Mouse (Mus musculus): Measurements from ENCODE around the gene Cadm2. TPM values are rescaled to one million over a fixed set of nuclear protein-coding genes. Genes with fewer than 3 reads are reported as not detected.

Gene Cadm2
- polyA plus RNA-seq, 1 experiment: 0.27 TPM

DNA sequence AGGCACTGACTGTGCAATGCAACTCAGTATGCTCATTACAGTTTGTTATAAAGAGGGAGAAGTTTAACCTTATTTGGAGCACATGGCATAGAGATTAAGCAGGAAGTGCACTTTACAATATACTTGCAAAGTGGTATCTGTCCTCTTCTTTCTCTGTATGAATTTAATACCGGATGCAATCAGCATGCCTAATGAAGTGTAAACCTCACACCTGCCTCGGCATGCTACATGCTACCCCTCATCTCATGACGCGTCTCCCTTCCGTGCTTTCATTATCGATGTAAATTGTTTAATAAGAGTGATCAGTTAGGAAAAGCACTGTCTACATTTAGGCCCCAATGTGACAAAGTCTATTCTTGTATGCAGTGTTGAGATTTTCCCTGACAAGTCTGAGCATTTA is 633.0 kb downstream of the Cadm2 start:
- Histone ChIP-seq H3K27me3 (ENCODE audit: control insufficient read depth, insufficient read depth, low read length) (no peaks in the 10 kb centered on the region), H3K4me1 (ENCODE audit: control insufficient read depth, insufficient read depth, insufficient read length) (no peaks in the 10 kb centered on the region), H3K4me3 (ENCODE audit: extremely low read depth, insufficient read depth, insufficient read length) (no peak overlapping the region; the same call in 1 of the 2 replicates), H3K36me3 (ENCODE audit: control insufficient read depth, insufficient read depth, low read length) (no peaks in the 10 kb centered on the region), H3K27ac (ENCODE audit: insufficient read depth, low read length) (no peak overlapping the region)
- no peak for DNase-seq (ENCODE audit: low read depth in 1 of 2, low spot score in 2 of 2)
- TF ChIP-seq POLR2A (IDR thresholded peaks at IDR 0.05; ENCODE audit: low read depth, low read length) (no peak), CTCF (IDR thresholded peaks at IDR 0.05; ENCODE audit: extremely low read depth, insufficient read depth, insufficient read length, insufficient replicate concordance) (no peak)
- WGBS: 90% methylated on average over 6 of the region's 6 CpGs

GRCm38 (mm10) chr16:66986879-66987278 is 633.8 kb downstream of the Cadm2 start:
- 76% methylated on average over 7 of the region's 7 CpGs for whole genome bisulfite sequencing
- no peaks in the 10 kb centered on the region for H3K27me3 ChIP-seq (ENCODE audit: control insufficient read depth, insufficient read depth, low read length)
- no peak overlapping the region for H3K27ac ChIP-seq (ENCODE audit: insufficient read depth, low read length)
- H3K36me3 ChIP-seq (ENCODE audit: control insufficient read depth, insufficient read depth, low read length): no peaks in the 10 kb centered on the region
- TF ChIP-seq CTCF (IDR thresholded peaks at IDR 0.05; ENCODE audit: extremely low read depth, insufficient read depth, insufficient read length, insufficient replicate concordance) (no peak), POLR2A (IDR thresholded peaks at IDR 0.05; ENCODE audit: low read depth, low read length) (no peak)
- H3K4me3 ChIP-seq (ENCODE audit: extremely low read depth, insufficient read depth, insufficient read length): no peak overlapping the region
- no peak for DNase-seq (ENCODE audit: low read depth in 1 of 2, low spot score in 2 of 2)
- no peaks in the 10 kb centered on the region for H3K4me1 ChIP-seq (ENCODE audit: control insufficient read depth, insufficient read depth, insufficient read length)

GRCm38 (mm10) chr16:66970912-66971311 is 649.8 kb downstream of the Cadm2 start:
- no peak overlapping the region for H3K27ac ChIP-seq (ENCODE audit: insufficient read depth, low read length)
- WGBS: 48% methylated on average over 3 of the region's 3 CpGs
- TF ChIP-seq CTCF (IDR thresholded peaks at IDR 0.05; ENCODE audit: extremely low read depth, insufficient read depth, insufficient read length, insufficient replicate concordance) (no peak), POLR2A (IDR thresholded peaks at IDR 0.05; ENCODE audit: low read depth, low read length) (no peak)
- no peaks in the 10 kb centered on the region for H3K4me1 ChIP-seq (ENCODE audit: control insufficient read depth, insufficient read depth, insufficient read length)
- no peak overlapping the region for H3K4me3 ChIP-seq (ENCODE audit: extremely low read depth, insufficient read depth, insufficient read length)
- no peaks in the 10 kb centered on the region for H3K36me3 ChIP-seq (ENCODE audit: control insufficient read depth, insufficient read depth, low read length)
- DNase-seq (ENCODE audit: low read depth in 1 of 2, low spot score in 2 of 2): no peak
- no peaks in the 10 kb centered on the region for H3K27me3 ChIP-seq (ENCODE audit: control insufficient read depth, insufficient read depth, low read length)

DNA sequence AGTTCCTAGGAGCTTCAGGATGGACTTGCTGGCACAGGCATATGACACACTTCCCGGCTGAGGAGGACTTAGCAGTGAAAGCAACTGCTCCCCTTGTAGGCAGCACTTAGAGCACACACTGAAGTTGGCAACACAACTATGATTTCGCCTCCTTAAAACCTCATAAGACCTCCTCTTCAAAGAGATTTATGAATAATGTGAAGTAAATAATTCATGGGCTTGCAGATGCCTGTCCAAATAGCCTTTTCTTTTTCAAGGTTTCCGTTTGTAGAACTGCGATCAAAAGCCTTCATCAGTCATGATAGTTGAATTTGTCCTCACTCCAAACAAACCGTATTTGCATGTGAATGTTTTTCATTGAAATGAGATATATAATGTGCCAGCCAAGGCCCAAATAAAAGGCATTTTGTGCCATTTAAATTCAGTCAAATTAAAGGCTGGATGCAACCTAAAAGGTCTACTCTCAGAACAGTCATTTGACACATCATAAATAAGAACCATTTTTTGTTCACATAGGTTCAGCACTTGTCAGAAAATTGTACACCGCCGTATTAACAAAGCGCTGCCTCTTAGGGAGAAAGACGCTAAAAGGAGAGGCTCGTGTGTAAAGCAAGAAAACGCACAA is 651.1 kb downstream of the Cadm2 start:
- no peak for DNase-seq (ENCODE audit: low read depth in 1 of 2, low spot score in 2 of 2)
- 86% methylated on average over 11 of the region's 11 CpGs for WGBS
- H3K36me3 ChIP-seq (ENCODE audit: control insufficient read depth, insufficient read depth, low read length): no peaks in the 10 kb centered on the region
- H3K4me3 ChIP-seq (ENCODE audit: extremely low read depth, insufficient read depth, insufficient read length): no peak overlapping the region
- no peaks in the 10 kb centered on the region for H3K27me3 ChIP-seq (ENCODE audit: control insufficient read depth, insufficient read depth, low read length)
- no peak overlapping the region for H3K27ac ChIP-seq (ENCODE audit: insufficient read depth, low read length)
- H3K4me1 ChIP-seq (ENCODE audit: control insufficient read depth, insufficient read depth, insufficient read length): no peaks in the 10 kb centered on the region
- TF ChIP-seq POLR2A (IDR thresholded peaks at IDR 0.05; ENCODE audit: low read depth, low read length): no peak
- no peak for TF ChIP-seq CTCF (IDR thresholded peaks at IDR 0.05; ENCODE audit: extremely low read depth, insufficient read depth, insufficient read length, insufficient replicate concordance)

- no peaks in the 10 kb centered on the region for H3K36me3 ChIP-seq (ENCODE audit: control insufficient read depth, insufficient read depth, low read length)
- no peak overlapping the region for H3K4me3 ChIP-seq (ENCODE audit: extremely low read depth, insufficient read depth, insufficient read length)
- WGBS: 86% methylated on average over 5 of the region's 5 CpGs
- H3K4me1 ChIP-seq (ENCODE audit: control insufficient read depth, insufficient read depth, insufficient read length): no peaks in the 10 kb centered on the region
- TF ChIP-seq POLR2A (IDR thresholded peaks at IDR 0.05; ENCODE audit: low read depth, low read length) (no peak), CTCF (IDR thresholded peaks at IDR 0.05; ENCODE audit: extremely low read depth, insufficient read depth, insufficient read length, insufficient replicate concordance) (no peak)
- no peaks in the 10 kb centered on the region for H3K27me3 ChIP-seq (ENCODE audit: control insufficient read depth, insufficient read depth, low read length)
- no peak overlapping the region for H3K27ac ChIP-seq (ENCODE audit: insufficient read depth, low read length)
- DNase-seq (ENCODE audit: low read depth in 1 of 2, low spot score in 2 of 2): no peak
These were observed 652.4 kb downstream of the Cadm2 start for GRCm38 (mm10) chr16:66968336-66968735.

DNA sequence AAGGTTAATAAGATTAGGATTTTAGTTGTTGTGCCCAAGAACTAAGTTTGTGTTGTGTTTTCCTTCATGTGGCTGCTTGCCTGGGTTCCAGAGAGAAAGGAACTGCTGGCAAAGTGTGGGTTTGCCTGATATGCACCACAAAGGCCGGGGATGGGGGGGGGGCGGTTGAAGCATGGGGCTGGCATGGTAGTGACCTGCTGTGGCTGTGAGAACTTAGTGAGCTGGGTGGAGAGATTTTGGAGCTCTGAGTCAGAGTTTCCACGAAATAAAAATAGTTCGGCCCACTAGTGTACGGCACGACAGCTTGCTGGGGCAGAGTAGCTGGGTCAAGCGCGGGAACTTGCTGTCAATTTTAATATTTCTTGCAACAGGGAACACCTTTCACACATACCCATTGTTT is 653.0 kb downstream of the Cadm2 start:
- no peaks in the 10 kb centered on the region for H3K27me3 ChIP-seq (ENCODE audit: control insufficient read depth, insufficient read depth, low read length)
- no peaks in the 10 kb centered on the region for H3K4me1 ChIP-seq (ENCODE audit: control insufficient read depth, insufficient read depth, insufficient read length)
- no peaks in the 10 kb centered on the region for H3K36me3 ChIP-seq (ENCODE audit: control insufficient read depth, insufficient read depth, low read length)
- no peak for DNase-seq (ENCODE audit: low read depth in 1 of 2, low spot score in 2 of 2)
- WGBS: 83% methylated on average over 8 of the region's 8 CpGs
- no peak overlapping the region for H3K4me3 ChIP-seq (ENCODE audit: extremely low read depth, insufficient read depth, insufficient read length)
- no peak overlapping the region for H3K27ac ChIP-seq (ENCODE audit: insufficient read depth, low read length)
- TF ChIP-seq POLR2A (IDR thresholded peaks at IDR 0.05; ENCODE audit: low read depth, low read length) (no peak), CTCF (IDR thresholded peaks at IDR 0.05; ENCODE audit: extremely low read depth, insufficient read depth, insufficient read length, insufficient replicate concordance) (no peak)

DNA sequence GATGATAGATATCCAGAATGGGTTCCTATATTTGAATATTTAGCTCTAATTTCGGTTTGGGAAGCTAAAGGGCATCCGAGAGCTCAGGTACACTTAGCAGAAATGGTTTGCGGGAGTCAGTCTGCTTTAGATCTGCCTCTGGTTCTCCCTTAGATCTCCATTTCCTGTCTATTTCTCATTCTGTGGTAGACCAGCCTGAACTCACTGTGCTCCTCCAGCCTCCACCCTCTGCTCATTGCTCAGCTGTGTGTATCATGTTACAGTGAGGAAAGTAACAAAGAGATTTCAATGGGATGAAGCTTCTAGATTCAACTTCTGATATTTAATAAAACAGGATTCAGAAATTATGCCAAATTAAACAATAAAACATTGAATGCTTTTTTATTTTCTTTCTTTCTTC is 661.6 kb downstream of the Cadm2 start:
- H3K4me1 ChIP-seq (ENCODE audit: control insufficient read depth, insufficient read depth, insufficient read length): no peaks in the 10 kb centered on the region
- TF ChIP-seq CTCF (IDR thresholded peaks at IDR 0.05; ENCODE audit: extremely low read depth, insufficient read depth, insufficient read length, insufficient replicate concordance) (no peak), POLR2A (IDR thresholded peaks at IDR 0.05; ENCODE audit: low read depth, low read length) (no peak)
- 73% methylated on average over 3 of the region's 3 CpGs for WGBS
- no peaks in the 10 kb centered on the region for H3K27me3 ChIP-seq (ENCODE audit: control insufficient read depth, insufficient read depth, low read length)
- no peak overlapping the region for H3K4me3 ChIP-seq (ENCODE audit: extremely low read depth, insufficient read depth, insufficient read length)
- no peaks in the 10 kb centered on the region for H3K36me3 ChIP-seq (ENCODE audit: control insufficient read depth, insufficient read depth, low read length)
- H3K27ac ChIP-seq (ENCODE audit: insufficient read depth, low read length): no peak overlapping the region
- DNase-seq (ENCODE audit: low read depth in 1 of 2, low spot score in 2 of 2): no peak
